Mouse (Mus musculus) spleen, adult 2 months (tissue): ENCODE measurements around the gene Glmp. TPM values are rescaled to one million over a fixed set of nuclear protein-coding genes. Genes with fewer than 3 reads are reported as not detected.

Experiments used
- DNase-seq, 2 experiments: peaks; one replicate each; pipeline versions ENCODE4 v3.0.0 to v3.0.0-alpha.2; 2012 to 2021; ENCODE audit warnings: low spot score in 2 of 2, low read depth in 1 of 2
- H3K27ac ChIP-seq: fragments of 200-500 bp; 2 replicates; pipeline ENCODE4 v1.5.1; 2012; ENCODE audit warnings: low read length, inconsistent platforms; ENCODE audit not compliant: insufficient read depth
- H3K27me3 ChIP-seq: fragments of 200-500 bp; 2 replicates; pipeline ENCODE4 v1.6.1; 2012; ENCODE audit warnings: mild to moderate bottlenecking, moderate library complexity, low read length, inconsistent platforms; ENCODE audit not compliant: control insufficient read depth, insufficient read depth
- H3K36me3 ChIP-seq: fragments of 200-500 bp; 2 replicates; pipeline ENCODE4 v1.6.1; 2012; ENCODE audit warnings: mild to moderate bottlenecking, low read length, inconsistent platforms; ENCODE audit not compliant: control insufficient read depth, insufficient read depth
- H3K4me1 ChIP-seq: fragments of 200-500 bp; 2 replicates; pipeline ENCODE4 v1.6.1; 2011; ENCODE audit warnings: inconsistent platforms; ENCODE audit not compliant: control insufficient read depth, insufficient read depth, insufficient read length
- H3K4me3 ChIP-seq: fragments of 200-500 bp; 2 replicates; pipeline ENCODE4 v1.5.1; 2011; ENCODE audit warnings: mild to moderate bottlenecking, inconsistent platforms; ENCODE audit not compliant: insufficient read depth, insufficient read length; ENCODE audit errors: extremely low read depth
- CTCF ChIP-seq: fragments of 200-500 bp; IDR thresholded peaks from 2 replicates; pipeline ENCODE4 v1.5.1; 2011; ENCODE audit warnings: mild to moderate bottlenecking, inconsistent platforms; ENCODE audit not compliant: insufficient read depth, insufficient read length, insufficient replicate concordance; ENCODE audit errors: extremely low read depth
- POLR2A ChIP-seq: fragments of 200-500 bp; IDR thresholded peaks from 2 replicates; pipeline ENCODE4 v1.6.1; 2011; ENCODE audit warnings: low read depth, low read length, inconsistent platforms
- WGBS: fragments of 180-500 bp; shearing (Covaris S2); methylation state at CpG from one replicate; pipeline ENCODE4 v1.1.7; 2018; 5-methylcytosine and 5-hydroxymethylcytosine counted together
- polyA plus RNA-seq: library from polyadenylated mRNA; depleted of rRNA; stranded (reverse); fragments of >200 nt; gene quantifications from 2 replicates; pipeline ENCODE4 v1.2.3, GENCODE M21; 2012

Glmp gene
- polyA plus RNA-seq, 1 experiment, result 118 TPM

DNA sequence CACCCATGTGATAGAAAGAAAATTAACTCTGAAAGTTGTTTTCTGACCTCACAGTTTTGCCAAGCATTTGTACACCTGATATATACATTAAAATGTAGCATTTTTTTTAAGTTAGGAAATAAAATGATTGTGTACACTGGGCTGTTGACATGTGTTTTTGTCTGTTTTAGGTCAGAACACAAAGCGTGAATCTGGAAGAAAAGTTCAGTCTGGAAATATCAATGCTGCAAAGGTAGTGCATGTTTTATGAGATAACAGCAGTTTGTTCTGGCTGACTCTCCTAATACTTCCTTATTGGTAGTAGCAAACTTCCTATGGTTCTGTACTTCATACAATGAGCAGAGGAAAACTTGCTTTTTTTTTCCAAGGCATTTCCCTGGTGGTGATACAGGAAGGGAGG, 25.7 kb upstream of the Glmp start:
- H3K27me3 ChIP-seq, result no peaks in the 10 kb centered on the region
- DNase-seq, result no peak
- peaks cover 30% of the 10 kb centered on the region for H3K36me3 ChIP-seq
- WGBS, result 87% methylated on average over 1 of the region's 1 CpGs
- H3K4me3 ChIP-seq, result no peak overlapping the region
- no peak for TF ChIP-seq CTCF
- no peak for TF ChIP-seq POLR2A
- H3K4me1 ChIP-seq, result no peaks in the 10 kb centered on the region
- no peak overlapping the region for H3K27ac ChIP-seq

DNA sequence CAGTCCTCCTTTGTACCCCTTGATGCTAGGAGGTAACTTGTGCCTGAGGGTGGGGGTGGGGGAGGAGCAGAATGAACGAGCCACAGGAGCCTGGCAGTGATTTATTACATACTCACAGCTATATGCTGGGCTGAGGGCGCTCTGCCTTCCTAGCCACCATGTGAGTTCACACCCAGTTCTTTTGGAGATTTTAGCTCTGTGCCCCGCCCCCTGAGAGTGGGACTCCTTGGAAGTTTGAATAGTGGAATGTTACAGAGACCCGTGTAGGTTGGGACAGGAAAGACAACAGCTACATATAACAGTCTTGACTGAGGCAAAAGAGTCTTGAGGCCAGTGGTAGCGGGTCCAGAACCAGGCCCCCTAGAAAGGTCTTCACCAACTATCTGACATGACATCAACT, 4.1 kb downstream of the Glmp start:
- no peaks in the 10 kb centered on the region for H3K27me3 ChIP-seq
- H3K27ac ChIP-seq, result no peak overlapping the region
- peaks cover 9% of the 10 kb centered on the region; the same call in 1 of the 2 replicates for H3K4me1 ChIP-seq
- H3K36me3 ChIP-seq, result peaks cover 14% of the 10 kb centered on the region
- H3K4me3 ChIP-seq, result no peak overlapping the region
- no peak for DNase-seq
- TF ChIP-seq CTCF (no peak), POLR2A (no peak)
- 83% methylated on average over 5 of the region's 5 CpGs for WGBS

DNA sequence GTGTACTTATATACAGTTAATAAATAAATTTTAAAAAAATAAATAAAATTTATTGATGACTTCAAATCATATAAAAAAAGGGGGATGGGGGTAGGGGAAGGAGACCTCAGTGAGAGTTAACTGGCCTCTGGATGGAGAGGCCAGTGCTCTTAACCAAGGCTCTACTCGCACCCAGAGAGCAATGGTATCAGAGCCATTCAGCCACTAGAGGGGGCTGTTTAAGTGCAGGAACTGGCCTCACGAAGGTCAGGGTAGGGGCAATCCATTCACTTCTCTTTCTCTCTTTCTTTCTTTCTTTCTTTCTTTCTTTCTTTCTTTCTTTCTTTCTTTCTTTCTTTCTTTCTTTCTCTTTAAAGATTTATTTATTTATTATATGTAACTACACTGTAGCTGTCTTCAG, 6.5 kb downstream of the Glmp start:
- WGBS, result 1% methylated on average over 2 of the region's 2 CpGs
- TF ChIP-seq POLR2A, result no peak
- peak; percentile 74; the same call in 1 of the 2 replicates for TF ChIP-seq CTCF
- Histone ChIP-seq H3K4me1 (peaks cover 2% of the 10 kb centered on the region; the same call in 1 of the 2 replicates), H3K4me3 (no peak overlapping the region), H3K27me3 (no peaks in the 10 kb centered on the region), H3K36me3 (peaks cover 14% of the 10 kb centered on the region), H3K27ac (no peak overlapping the region)
- peak; percentile 39 to 53 for DNase-seq

DNA sequence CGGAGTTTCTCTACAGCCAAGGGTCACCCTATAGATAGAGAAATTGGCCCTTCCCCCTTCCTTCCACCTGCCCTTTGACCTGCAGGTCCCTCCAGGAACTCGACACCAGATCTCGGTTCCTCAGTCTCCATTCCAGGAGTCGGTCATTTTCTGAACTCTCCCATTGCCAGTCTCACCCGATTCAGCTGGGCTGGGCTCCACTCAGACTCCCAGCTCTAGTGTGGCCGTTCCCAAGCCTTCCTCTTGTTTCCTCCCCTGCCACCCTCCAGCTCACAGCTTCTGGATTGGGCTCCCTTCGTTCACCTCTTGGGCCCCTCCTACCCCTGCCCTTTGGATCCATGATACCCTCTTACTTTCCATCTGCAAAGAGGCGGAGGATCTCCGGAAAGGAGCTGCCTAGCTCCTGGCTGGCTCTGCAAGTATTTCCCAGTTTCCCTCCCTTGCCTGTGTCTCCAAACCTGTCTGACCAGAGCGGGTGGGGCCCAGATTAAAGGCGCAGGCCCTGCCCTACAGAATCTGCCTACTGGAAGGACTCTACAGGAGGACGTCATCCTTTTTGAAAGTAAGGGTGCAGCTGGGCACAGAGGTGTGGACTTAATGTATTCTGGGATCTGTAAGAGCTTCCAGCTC, 9.3 kb downstream of the Glmp start:
- Histone ChIP-seq H3K4me3 (no peak overlapping the region), H3K27ac (no peak overlapping the region), H3K27me3 (no peaks in the 10 kb centered on the region), H3K4me1 (peaks cover 6% of the 10 kb centered on the region; the same call in 1 of the 2 replicates), H3K36me3 (peaks cover 3% of the 10 kb centered on the region; the same call in 1 of the 2 replicates)
- 90% methylated on average over 12 of the region's 12 CpGs for WGBS
- no peak for DNase-seq
- no peak for TF ChIP-seq POLR2A
- TF ChIP-seq CTCF, result no peak

DNA sequence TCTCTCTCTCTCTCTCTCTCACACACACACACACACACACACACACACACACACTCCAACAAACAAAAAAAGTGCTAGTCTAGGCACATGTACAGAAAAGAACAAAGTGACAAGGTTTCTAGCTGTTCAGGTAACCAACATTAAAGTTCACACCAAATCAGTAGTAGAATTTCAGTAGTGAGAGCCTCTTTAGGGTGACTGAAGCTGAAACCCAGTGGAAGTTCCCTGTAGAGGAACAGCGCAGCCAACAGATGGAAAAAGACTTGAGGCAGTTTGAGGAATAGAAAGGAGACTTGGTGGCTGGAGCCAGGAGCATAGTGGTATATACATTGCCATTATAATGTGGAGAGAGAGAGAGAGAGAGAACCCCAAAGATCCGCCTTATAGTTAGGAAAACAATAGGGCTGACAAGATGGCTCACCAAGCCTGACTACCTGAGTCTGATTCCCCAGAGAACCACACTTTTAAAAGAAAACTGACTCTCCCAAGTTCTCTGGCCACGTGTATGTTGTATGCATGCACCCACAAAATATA, 10.1 kb downstream of the Glmp start:
- H3K4me1 ChIP-seq, result peaks cover 6% of the 10 kb centered on the region; the same call in 1 of the 2 replicates

DNA sequence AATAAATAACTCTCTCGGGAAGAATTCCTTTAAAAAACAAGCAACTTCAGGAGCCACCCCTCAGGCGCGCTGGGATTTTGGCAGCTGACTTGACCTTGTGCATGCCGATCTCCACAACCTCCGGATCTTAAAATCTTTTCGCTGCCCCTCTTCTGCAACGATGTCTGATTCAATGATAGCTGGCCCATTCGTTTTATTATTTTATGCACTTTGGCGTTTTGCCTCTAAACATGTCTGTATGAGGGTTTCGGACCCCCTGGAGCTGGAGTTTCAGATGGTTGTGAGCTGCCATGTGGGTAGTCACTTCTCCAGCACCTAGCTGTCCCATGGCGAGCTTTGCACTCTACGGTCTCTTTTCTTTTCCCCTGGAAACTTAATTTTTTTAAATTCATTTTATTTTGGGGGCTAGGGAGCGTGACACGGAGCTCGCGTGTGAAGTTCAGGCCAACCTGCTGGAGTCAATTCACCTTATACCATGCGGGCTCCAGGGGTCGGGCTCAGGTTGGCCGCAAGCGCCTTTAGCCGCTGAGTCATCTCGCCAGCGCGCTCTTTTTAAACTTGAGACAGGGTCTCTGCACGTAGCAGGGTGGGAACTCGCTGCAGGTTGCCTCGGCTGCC, 10.7 kb downstream of the Glmp start:
- WGBS, result under 1% methylated on average over 27 of the region's 27 CpGs
- peak overlapping the region; percentile 95 for H3K4me3 ChIP-seq
- H3K27me3 ChIP-seq, result no peaks in the 10 kb centered on the region
- no peak for TF ChIP-seq POLR2A
- TF ChIP-seq CTCF, result no peak
- H3K36me3 ChIP-seq, result no peaks in the 10 kb centered on the region
- H3K4me1 ChIP-seq, result peaks cover 6% of the 10 kb centered on the region; the same call in 1 of the 2 replicates
- no peak for DNase-seq
- H3K27ac ChIP-seq, result peak overlapping the region; percentile 89

More for the DNA sequence above, 10.1 kb downstream of the Glmp start:
- Histone ChIP-seq H3K4me3 (no peak overlapping the region; the same call in 1 of the 2 replicates), H3K27me3 (no peaks in the 10 kb centered on the region), H3K27ac (0 out of 2 replicates have a peak overlapping the region, but pooled peaks have one; percentile 89), H3K36me3 (no peaks in the 10 kb centered on the region)
- TF ChIP-seq CTCF, result no peak
- no peak for TF ChIP-seq POLR2A
- WGBS, result 20% methylated on average over 3 of the region's 3 CpGs
- no peak for DNase-seq
